11 mouse cellular contexts compared by ENCODE assay signal in genomic region chr2:167552292-167552691, GRCm38 (mm10). TPM values are rescaled to one million over a fixed set of nuclear protein-coding genes. Genes with fewer than 3 reads are reported as not detected.
DNase-seq lines count a peak whose midpoint lies in the region; ATAC-seq and TF ChIP-seq lines count a peak whose summit lies in the region.
"Had no signal": no experiment of that assay in that cellular context is flagged by ENCODE, and none has a peak within 500 bp of the region (broad histone marks: within the 10 kb centered on the region; RNA-seq: fewer than 3 reads in every experiment).

No protein-coding gene starts in this region.

- peak overlapping the region; percentile 86 for H3K27ac ChIP-seq in heart, embryonic 12.5 days (ENCODE audit: poor library complexity, severe bottlenecking)
- peak overlapping the region; percentile 73 for H3K27ac ChIP-seq in midbrain, embryonic 10.5 days (replicated peaks)
- H3K27ac ChIP-seq in midbrain, embryonic 11.5 days (ENCODE audit: low read depth, low read length), result no peak overlapping the region
- H3K27ac ChIP-seq in heart, postnatal 0 days (ENCODE audit: low read depth), result peak overlapping the region; percentile 73

- 69% methylated on average over 4 of the region's 4 CpGs for WGBS in heart, embryonic 12.5 days
- WGBS in midbrain, embryonic 10.5 days, result 90% methylated on average over 4 of the region's 4 CpGs
- 90% methylated on average over 4 of the region's 4 CpGs for WGBS in midbrain, embryonic 11.5 days
- WGBS in heart, postnatal 0 days, result 62% methylated on average over 4 of the region's 4 CpGs

- no peak for TF ChIP-seq CTCF in heart, postnatal 0 days (IDR thresholded peaks at IDR 0.05; ENCODE audit: low read depth)

- no peak for ATAC-seq in heart, embryonic 12.5 days (ENCODE audit: insufficient number of reproducible peaks, low FRiP score)
- no peak for ATAC-seq in midbrain, embryonic 11.5 days (ENCODE audit: low FRiP score)
- ATAC-seq in heart, postnatal 0 days (ENCODE audit: insufficient read depth, low read depth), result no peak

- peaks cover 4% of the 10 kb centered on the region; the same call in 1 of the 2 replicates for H3K9me3 ChIP-seq in heart, embryonic 12.5 days (replicated peaks)
- no peaks in the 10 kb centered on the region for H3K9me3 ChIP-seq in midbrain, embryonic 10.5 days (replicated peaks)
- H3K9me3 ChIP-seq in midbrain, embryonic 11.5 days (ENCODE audit: control insufficient read depth, low read length), result no peaks in the 10 kb centered on the region
- no peaks in the 10 kb centered on the region for H3K9me3 ChIP-seq in heart, postnatal 0 days (replicated peaks; ENCODE audit: control insufficient read depth, low read length)

- H3K4me3 ChIP-seq in heart, embryonic 12.5 days, result no peak overlapping the region
- H3K4me3 ChIP-seq in midbrain, embryonic 10.5 days, result no peak overlapping the region
- H3K4me3 ChIP-seq in midbrain, embryonic 11.5 days (ENCODE audit: low read depth, low read length), result no peak overlapping the region
- no peak overlapping the region for H3K4me3 ChIP-seq in heart, postnatal 0 days (ENCODE audit: low read depth, low read length)

- no peak overlapping the region for H3K9ac ChIP-seq in heart, embryonic 12.5 days
- no peak overlapping the region for H3K9ac ChIP-seq in midbrain, embryonic 11.5 days (ENCODE audit: low read length)
- no peak overlapping the region for H3K9ac ChIP-seq in heart, postnatal 0 days (replicated peaks; ENCODE audit: low read depth, low read length)
- H3K9ac ChIP-seq: lung, embryonic 14.5 days had no signal

- H3K36me3 ChIP-seq in heart, embryonic 12.5 days, result no peaks in the 10 kb centered on the region
- no peaks in the 10 kb centered on the region for H3K36me3 ChIP-seq in midbrain, embryonic 10.5 days
- no peaks in the 10 kb centered on the region for H3K36me3 ChIP-seq in midbrain, embryonic 11.5 days (ENCODE audit: control insufficient read depth, insufficient read depth, low read length)
- H3K36me3 ChIP-seq in heart, postnatal 0 days (replicated peaks; ENCODE audit: control insufficient read depth, insufficient read depth, low read length), result no peaks in the 10 kb centered on the region

- no peak for TF ChIP-seq EP300 in heart, postnatal 0 days (IDR thresholded peaks at IDR 0.05; ENCODE audit: low read depth)

- DNase-seq in heart, postnatal 14 days, result no peak
- DNase-seq in midbrain, embryonic 10.5 days (ENCODE audit: low spot score), result no peak
- DNase-seq in midbrain, embryonic 11.5 days (ENCODE audit: low spot score, missing footprints), result no peak
- no peak for DNase-seq in heart, postnatal 0 days (ENCODE audit: low spot score)
- no peak for DNase-seq in layer of hippocampus, adult 9-10 months (ENCODE audit: low spot score)
- no peak for DNase-seq in ovary, postnatal 14 days (ENCODE audit: low spot score)
- DNase-seq: cerebellum, adult 11-12 months; kidney, adult 8-10 months; lung, embryonic 14.5 days had no signal

- intact Hi-C loops in heart, postnatal 14 days (cut with DNase I), result no loop called here

- H3K4me1 ChIP-seq in heart, embryonic 12.5 days (replicated peaks), result peaks cover 36% of the 10 kb centered on the region
- peaks cover 16% of the 10 kb centered on the region for H3K4me1 ChIP-seq in midbrain, embryonic 10.5 days
- 0 out of 2 replicates have a peak, but pooled peaks cover 2% of the 10 kb centered on the region for H3K4me1 ChIP-seq in midbrain, embryonic 11.5 days (ENCODE audit: control insufficient read depth, insufficient read depth, low read length)
- peaks cover 11% of the 10 kb centered on the region for H3K4me1 ChIP-seq in heart, postnatal 0 days (ENCODE audit: control insufficient read depth, insufficient read depth)

- no peak overlapping the region for H3K4me2 ChIP-seq in heart, embryonic 12.5 days
- no peak overlapping the region for H3K4me2 ChIP-seq in midbrain, embryonic 11.5 days
- no peak overlapping the region for H3K4me2 ChIP-seq in heart, postnatal 0 days (ENCODE audit: low read depth, low read length)
- H3K4me2 ChIP-seq: lung, embryonic 14.5 days had no signal

- H3K27me3 ChIP-seq in heart, embryonic 12.5 days (replicated peaks), result no peaks in the 10 kb centered on the region
- H3K27me3 ChIP-seq in midbrain, embryonic 10.5 days (ENCODE audit: low read depth, poor library complexity, severe bottlenecking), result no peaks in the 10 kb centered on the region
- no peaks in the 10 kb centered on the region for H3K27me3 ChIP-seq in midbrain, embryonic 11.5 days (ENCODE audit: control insufficient read depth, insufficient read depth, low read length)
- no peaks in the 10 kb centered on the region for H3K27me3 ChIP-seq in heart, postnatal 0 days (ENCODE audit: control insufficient read depth, insufficient read depth, low read length)

RNA-seq across cellular contexts. Expression of gene Snai1, which starts 14.3 kb away (rescaled TPM):
- polyA plus RNA-seq in heart, embryonic 12.5 days (2016; fragmentation: Nextera tagmentation; extraction: Ambion mirVana), result 18.8 and 21.4 TPM in 2 replicates
- 1 to 10 TPM; 3.0 to 3.1 TPM for total RNA-seq in heart, postnatal 14 days (2021)
- polyA plus RNA-seq in midbrain, embryonic 10.5 days (2016; fragmentation: Nextera tagmentation; extraction: Ambion mirVana), result 30.0 and 36.1 TPM in 2 replicates
- polyA plus RNA-seq in midbrain, embryonic 11.5 days (2014; fragmentation: Nextera tagmentation; extraction: Ambion mirVana), result 18.4 and 20.8 TPM in 2 replicates
- 1.5 TPM in 1 of 2 replicates, not detected in the other for total RNA-seq in heart, postnatal 0 days (2014; rRNA removed; ENCODE audit: low replicate concordance)
- polyA plus RNA-seq in heart, postnatal 0 days (2015; fragmentation: Nextera tagmentation; extraction: Ambion mirVana), result 6.0 and 7.0 TPM in 2 replicates
- total RNA-seq: granulocyte monocyte progenitor cell, adult 5-6 weeks had no signal

RNA-seq across cellular contexts. Expression of gene Spata2, which starts 59.6 kb away (rescaled TPM):
- polyA plus RNA-seq in heart, embryonic 12.5 days (2016; fragmentation: Nextera tagmentation; extraction: Ambion mirVana), result 14.6 and 15.4 TPM in 2 replicates
- total RNA-seq in heart, postnatal 14 days (2021), result 10 to 100 TPM; 18.2 to 20.9 TPM
- polyA plus RNA-seq in midbrain, embryonic 10.5 days (2016; fragmentation: Nextera tagmentation; extraction: Ambion mirVana), result 19.1 and 23.5 TPM in 2 replicates
- 15.6 and 15.8 TPM in 2 replicates for polyA plus RNA-seq in midbrain, embryonic 11.5 days (2014; fragmentation: Nextera tagmentation; extraction: Ambion mirVana)
- 17.2 and 17.6 TPM in 2 replicates for total RNA-seq in heart, postnatal 0 days (2014; rRNA removed; ENCODE audit: low replicate concordance)
- polyA plus RNA-seq in heart, postnatal 0 days (2015; fragmentation: Nextera tagmentation; extraction: Ambion mirVana), result 9.1 and 12.2 TPM in 2 replicates

RNA-seq across cellular contexts. Expression of gene Rnf114, which starts 59.8 kb away (rescaled TPM):
- polyA plus RNA-seq in heart, embryonic 12.5 days (2016; fragmentation: Nextera tagmentation; extraction: Ambion mirVana), result 61.4 and 62.9 TPM in 2 replicates
- total RNA-seq in heart, postnatal 14 days (2021), result 10 to 100 TPM; 50.7 to 52.1 TPM
- 139 and 154 TPM in 2 replicates for polyA plus RNA-seq in midbrain, embryonic 10.5 days (2016; fragmentation: Nextera tagmentation; extraction: Ambion mirVana)
- 140 and 150 TPM in 2 replicates for polyA plus RNA-seq in midbrain, embryonic 11.5 days (2014; fragmentation: Nextera tagmentation; extraction: Ambion mirVana)
- 90.0 and 102 TPM in 2 replicates for total RNA-seq in heart, postnatal 0 days (2014; rRNA removed; ENCODE audit: low replicate concordance)
- polyA plus RNA-seq in heart, postnatal 0 days (2015; fragmentation: Nextera tagmentation; extraction: Ambion mirVana), result 63.6 and 73.9 TPM in 2 replicates
